Mouse (Mus musculus) megakaryocyte, embryonic 14.5 days (primary cell): Measurements from ENCODE around the gene Ltbp1.

ENCODE experiments used
- FLI1 ChIP-seq: IDR thresholded peaks from 2 replicates; pipeline ENCODE4 v1.6.1; 2012; ENCODE audit warnings: low read length, inconsistent platforms, mixed read lengths
- GATA1 ChIP-seq: IDR thresholded peaks from 3 replicates; pipeline ENCODE4 v1.6.1; 2012; ENCODE audit warnings: mixed read lengths, low read length, inconsistent platforms, borderline replicate concordance

GRCm38 (mm10) chr17:75275302-75275701 is 269.9 kb downstream of the Ltbp1 start:
- no peak for TF ChIP-seq GATA1
- TF ChIP-seq FLI1, result no peak
